Mouse (Mus musculus) heart, postnatal 0 days (tissue): ENCODE results near the gene Galk1. TPM values are rescaled to one million over a fixed set of nuclear protein-coding genes. Genes with fewer than 3 reads are reported as not detected.

ENCODE experiments used
- ATAC-seq: fragments of 200-750 bp; cut with Nextera tagmentation; 2 replicates; pipeline ENCODE4 v1.8.0; 2017; ENCODE audit warnings: low read depth, moderate number of reproducible peaks, moderate library complexity; ENCODE audit not compliant: insufficient read depth
- DNase-seq: peaks from one replicate; pipeline ENCODE4 v3.0.0-alpha.2; 2016; ENCODE audit warnings: low spot score
- H3K27ac ChIP-seq: fragments of 300-500 bp; sonication (generic); 2 replicates; pipeline ENCODE4 v1.5.1; 2014; ENCODE audit warnings: low read depth, mild to moderate bottlenecking
- H3K27me3 ChIP-seq: fragments of 300-500 bp; sonication (generic); 2 replicates; pipeline ENCODE4 v1.6.1; 2014; ENCODE audit warnings: low read length, mixed read lengths; ENCODE audit not compliant: control insufficient read depth, insufficient read depth
- H3K36me3 ChIP-seq: fragments of 300-500 bp; sonication (generic); replicated peaks from 2 replicates; pipeline ENCODE4 v1.6.1; 2014; ENCODE audit warnings: low read length, mixed read lengths; ENCODE audit not compliant: control insufficient read depth, insufficient read depth
- H3K4me1 ChIP-seq: fragments of 300-500 bp; sonication (generic); 2 replicates; pipeline ENCODE4 v1.6.1; 2014; ENCODE audit warnings: antibody characterized with exemption; ENCODE audit not compliant: control insufficient read depth, insufficient read depth
- H3K4me2 ChIP-seq: fragments of 300-500 bp; sonication (generic); 2 replicates; pipeline ENCODE4 v1.6.1; 2014; ENCODE audit warnings: low read depth, mild to moderate bottlenecking, low read length, moderate library complexity
- H3K4me3 ChIP-seq: fragments of 300-500 bp; sonication (generic); 2 replicates; pipeline ENCODE4 v1.5.1; 2014; ENCODE audit warnings: low read depth, low read length
- H3K9ac ChIP-seq: fragments of 300-500 bp; sonication (generic); replicated peaks from 2 replicates; pipeline ENCODE4 v1.6.1; 2014; ENCODE audit warnings: low read depth, low read length, mixed read lengths
- H3K9me3 ChIP-seq: fragments of 300-500 bp; sonication (generic); replicated peaks from 2 replicates; pipeline ENCODE4 v1.6.1; 2016; ENCODE audit warnings: low read length; ENCODE audit not compliant: control insufficient read depth
- CTCF ChIP-seq: IDR thresholded peaks from 2 replicates; pipeline ENCODE4 v1.5.1; 2016; ENCODE audit warnings: antibody characterized with exemption, control low read depth, low read depth
- EP300 ChIP-seq: IDR thresholded peaks from 2 replicates; pipeline ENCODE4 v1.6.1; 2016; ENCODE audit warnings: antibody characterized with exemption, low read depth
- WGBS: fragments of 180-500 bp; shearing (Covaris S2); extraction: QIAGEN DNeasy Blood & Tissue Kit; methylation state at CpG from one replicate; pipeline ENCODE4 v1.1.7; 2014; 5-methylcytosine and 5-hydroxymethylcytosine counted together
- polyA plus RNA-seq: library from polyadenylated mRNA; unstranded; fragments of >200 nt; fragmentation: Nextera tagmentation; extraction: Ambion mirVana; gene quantifications from 2 replicates; pipeline ENCODE4 v1.2.1, GENCODE M21; 2015
- total RNA-seq: library from RNA; depleted of rRNA; stranded (reverse); fragments of >200 nt; gene quantifications from 2 replicates; pipeline ENCODE4 v1.2.3, GENCODE M21; 2014; ENCODE audit warnings: low replicate concordance; rRNA removed

The Galk1 gene
- total RNA-seq (90.4 and 98.3 TPM in 2 replicates), polyA plus RNA-seq (86.3 and 88.4 TPM in 2 replicates)

DNA sequence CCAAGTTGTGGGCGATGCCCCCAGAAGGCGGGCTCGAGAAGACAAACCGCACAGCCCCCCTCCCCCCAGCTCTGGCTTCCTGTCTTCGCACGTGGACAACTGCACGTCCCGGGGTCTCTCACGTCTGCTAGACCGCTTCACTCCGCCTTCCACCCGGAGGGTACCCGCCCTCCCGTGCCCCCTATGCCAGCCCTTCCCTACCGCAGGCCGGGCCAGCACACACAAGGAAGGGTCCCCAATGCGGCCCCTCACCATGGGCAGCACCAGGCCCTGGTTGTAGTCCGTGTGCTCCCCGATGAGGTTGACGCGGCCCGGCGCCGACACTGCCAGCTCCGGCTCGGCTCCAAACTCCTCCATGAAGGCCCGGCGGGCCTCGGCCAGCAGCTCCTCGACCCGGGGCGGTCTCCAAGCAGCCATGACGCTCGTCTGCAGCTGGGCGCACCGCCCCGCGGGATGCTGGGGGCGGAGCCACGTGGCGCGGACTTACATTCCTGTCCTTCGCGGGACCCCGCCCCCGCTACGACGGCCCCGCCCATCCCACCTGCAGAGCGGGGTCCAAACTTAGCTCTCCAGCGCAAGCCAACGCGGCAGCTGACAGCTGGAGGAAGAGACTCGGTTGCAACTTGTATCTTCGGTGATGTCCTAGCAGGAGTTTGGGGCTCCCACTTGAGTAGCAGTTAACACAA, at the start of gene Galk1:
Gene Galk1, minus strand, starts transcription at position 458 of the 686 bp plus-strand sequence.
- H3K9me3 ChIP-seq: no peaks in the 10 kb centered on the region
- TF ChIP-seq EP300: no peak
- no peak for TF ChIP-seq CTCF
- ATAC-seq: peak; percentile 94

GRCm38 (mm10) chr11:116061641-116062415, 49.3 kb upstream of the Galk1 start:
- TF ChIP-seq CTCF (no peak), EP300 (no peak)
- ATAC-seq: no peak
- peaks cover 43% of the 10 kb centered on the region for H3K36me3 ChIP-seq

More for the DNA sequence above, at the start of gene Galk1:
- H3K9ac ChIP-seq: peak within 1 kb of the TSS; percentile 62
- peak within 1 kb of the TSS; percentile 80 for H3K27ac ChIP-seq
- H3K4me3 ChIP-seq: peak within 1 kb of the TSS; percentile 55
- no peaks in the 10 kb centered on the region for H3K27me3 ChIP-seq
- H3K36me3 ChIP-seq: peaks cover 22% of the 10 kb centered on the region
- peak; percentile 88 for DNase-seq
- under 1% methylated on average over 55 of the region's 55 CpGs for WGBS
- peaks cover 14% of the 10 kb centered on the region for H3K4me1 ChIP-seq
- H3K4me2 ChIP-seq: peak within 1 kb of the TSS; percentile 80

DNA sequence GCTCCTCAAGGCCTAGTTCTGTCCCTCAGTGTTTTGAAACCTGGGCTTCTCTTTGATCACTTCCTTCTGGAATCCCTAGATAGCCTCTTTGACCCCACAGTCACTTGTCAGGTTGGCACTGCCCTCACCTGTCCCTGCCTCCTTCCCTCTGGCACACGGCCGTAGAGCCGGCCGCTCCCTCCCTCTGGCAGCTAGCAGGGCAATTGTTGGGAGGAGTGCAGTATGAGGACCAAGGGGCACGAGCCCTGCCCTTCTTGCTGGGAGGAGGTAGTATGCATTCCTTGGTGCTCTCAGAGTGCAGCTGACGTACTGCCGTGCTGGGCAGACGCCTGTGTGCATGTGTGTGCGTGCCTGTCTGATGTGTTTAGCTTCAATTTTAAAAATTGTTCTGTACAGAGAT, 48.1 kb upstream of the Galk1 start:
- Histone ChIP-seq H3K9ac (no peak overlapping the region), H3K36me3 (peaks cover 56% of the 10 kb centered on the region), H3K4me3 (no peak overlapping the region), H3K27me3 (no peaks in the 10 kb centered on the region), H3K4me2 (no peak overlapping the region), H3K9me3 (no peaks in the 10 kb centered on the region), H3K4me1 (no peaks in the 10 kb centered on the region), H3K27ac (no peak overlapping the region)
- 89% methylated on average over 9 of the region's 9 CpGs for WGBS
- TF ChIP-seq CTCF (no peak), EP300 (no peak)
- DNase-seq: no peak
- no peak for ATAC-seq

More at GRCm38 (mm10) chr11:116061641-116062415, 49.3 kb upstream of the Galk1 start:
- Histone ChIP-seq H3K27me3 (no peaks in the 10 kb centered on the region), H3K4me2 (no peak overlapping the region), H3K4me3 (no peak overlapping the region), H3K9me3 (no peaks in the 10 kb centered on the region), H3K4me1 (no peaks in the 10 kb centered on the region), H3K9ac (no peak overlapping the region), H3K27ac (no peak overlapping the region)
- 84% methylated on average over 13 of the region's 13 CpGs for WGBS
- DNase-seq: no peak

- Histone ChIP-seq H3K4me1 (no peaks in the 10 kb centered on the region), H3K27ac (no peak overlapping the region), H3K27me3 (no peaks in the 10 kb centered on the region), H3K36me3 (peaks cover 65% of the 10 kb centered on the region), H3K4me2 (no peak overlapping the region), H3K9me3 (no peaks in the 10 kb centered on the region), H3K4me3 (no peak overlapping the region), H3K9ac (no peak overlapping the region)
- TF ChIP-seq EP300: no peak
- TF ChIP-seq CTCF: no peak
- DNase-seq (no peak), ATAC-seq (no peak)
- WGBS: 88% methylated on average over 11 of the region's 11 CpGs
Observed at GRCm38 (mm10) chr11:116059691-116060025, 47.1 kb upstream of the Galk1 start.

DNA sequence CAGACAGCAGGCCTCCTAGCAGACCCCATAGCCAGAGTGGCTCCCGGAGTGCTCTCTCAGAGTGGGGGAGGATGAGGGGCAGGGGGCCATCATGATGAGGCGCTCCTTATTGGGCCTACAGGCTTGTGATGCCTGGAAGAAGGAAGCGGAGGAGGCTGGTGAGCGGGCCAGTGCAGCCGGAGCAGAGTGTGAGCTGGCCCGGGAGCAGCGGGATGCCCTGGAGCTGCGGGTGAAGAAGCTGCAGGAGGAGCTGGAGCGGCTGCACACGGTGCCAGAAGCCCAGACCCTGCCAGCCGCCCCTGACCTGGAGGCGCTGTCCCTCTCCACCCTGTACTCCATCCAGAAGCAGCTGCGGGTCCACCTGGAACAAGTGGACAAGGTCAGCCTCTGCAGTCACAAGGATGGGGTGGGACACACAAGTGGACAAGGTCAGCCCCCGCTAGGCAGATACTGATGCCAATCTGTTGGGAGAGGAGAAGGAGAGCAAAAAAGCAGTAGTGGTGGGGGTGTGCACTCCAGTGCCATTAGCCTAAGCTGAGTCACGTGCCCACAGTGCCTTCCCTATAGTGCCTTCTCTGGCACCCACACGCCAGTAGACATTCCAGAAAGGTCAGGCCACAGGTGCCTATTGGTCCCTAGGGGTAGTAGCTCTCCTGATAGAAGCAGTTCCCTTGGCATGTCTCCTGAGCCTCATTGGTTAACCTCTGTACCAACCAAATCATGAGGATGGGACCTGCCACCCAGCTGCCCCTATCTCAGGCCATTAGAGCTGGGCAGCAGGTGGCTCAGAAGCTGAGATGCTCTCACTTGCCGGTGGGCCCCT, 46.6 kb upstream of the Galk1 start:
- no peak for TF ChIP-seq EP300
- TF ChIP-seq CTCF: no peak
- no peaks in the 10 kb centered on the region for H3K9me3 ChIP-seq
- no peak overlapping the region for H3K4me2 ChIP-seq
- no peak overlapping the region for H3K27ac ChIP-seq
- H3K36me3 ChIP-seq: peaks cover 71% of the 10 kb centered on the region
- H3K4me1 ChIP-seq: no peaks in the 10 kb centered on the region
- WGBS: 88% methylated on average over 17 of the region's 17 CpGs
- no peaks in the 10 kb centered on the region for H3K27me3 ChIP-seq
- ATAC-seq (no peak), DNase-seq (no peak)
- H3K9ac ChIP-seq: no peak overlapping the region
- H3K4me3 ChIP-seq: no peak overlapping the region
